Mouse (Mus musculus) megakaryocyte, embryonic 14.5 days (primary cell): ENCODE data around the gene Dnaaf1.

Experiments
- FLI1 ChIP-seq: IDR thresholded peaks from 2 replicates; pipeline ENCODE4 v1.6.1; 2012; ENCODE audit warnings: low read length, inconsistent platforms, mixed read lengths
- GATA1 ChIP-seq: IDR thresholded peaks from 3 replicates; pipeline ENCODE4 v1.6.1; 2012; ENCODE audit warnings: mixed read lengths, low read length, inconsistent platforms, borderline replicate concordance

- no peak for TF ChIP-seq GATA1
- TF ChIP-seq FLI1, result no peak
Measured at GRCm38 (mm10) chr8:119618887-119619286, 43.9 kb downstream of the Dnaaf1 start.
